Mouse (Mus musculus): ENCODE data around the gene Snrnp35.

DNA sequence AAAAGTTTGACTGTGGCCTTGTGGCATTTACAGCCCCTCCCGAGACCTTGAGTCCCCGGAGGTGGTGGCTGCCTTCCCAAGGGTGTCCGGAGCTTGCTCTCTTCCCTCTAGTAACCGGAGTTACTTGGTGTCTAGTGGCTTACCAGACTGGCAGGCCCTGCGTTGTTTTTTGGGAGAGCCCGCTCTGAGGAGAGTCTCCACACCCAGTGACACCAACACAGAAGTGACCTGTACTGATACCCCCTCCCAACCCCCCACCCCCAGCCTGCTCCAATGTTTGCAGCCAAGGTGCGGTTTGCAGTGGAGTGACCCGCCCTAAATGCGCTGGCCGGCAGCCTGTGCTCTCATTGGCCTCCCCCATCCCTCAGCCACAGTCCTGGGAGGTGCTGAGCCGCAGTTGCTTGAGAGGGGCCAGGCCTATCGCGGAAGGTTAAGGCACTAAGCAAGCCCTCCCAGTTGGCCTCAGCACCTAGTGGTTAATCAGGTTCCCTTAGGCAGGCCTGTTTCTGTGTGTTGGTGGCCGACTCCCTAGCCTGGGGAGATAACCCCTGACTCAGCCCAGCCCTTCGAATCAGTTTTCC is 36.5 kb upstream of the Snrnp35 start:
- TF ChIP-seq POLR2A (IDR thresholded peaks at IDR 0.05; ENCODE audit: low read depth, low read length) (no peak), CTCF (IDR thresholded peaks at IDR 0.05; ENCODE audit: extremely low read depth, insufficient read depth, insufficient read length, insufficient replicate concordance) (no peak)
